8 mouse cellular contexts compared by ENCODE assay signal in the genomic region with DNA sequence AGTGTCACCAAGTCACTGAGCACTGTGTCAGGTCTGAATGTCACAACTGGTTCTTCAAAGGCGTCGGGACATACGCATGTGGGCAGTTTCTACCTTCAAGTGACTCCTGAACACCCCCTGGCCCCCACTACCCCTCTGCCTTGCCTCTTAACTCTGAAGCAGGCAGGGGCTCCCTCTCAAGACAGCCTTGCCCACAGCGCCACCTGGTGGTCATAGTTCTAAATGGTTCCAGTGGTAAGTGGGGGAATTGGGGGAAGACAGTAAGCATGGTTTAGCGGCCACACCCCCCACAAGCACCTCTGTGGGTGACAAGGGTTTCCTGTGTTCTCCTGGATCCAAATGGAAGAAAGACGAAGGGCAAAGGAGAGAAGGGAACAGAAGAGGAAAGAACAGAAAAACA.
A peak's percentile ranks its signal among the peaks of the same experiment; 100 is the strongest.
DNase-seq lines count a peak whose midpoint lies in the region; ATAC-seq and TF ChIP-seq lines count a peak whose summit lies in the region.

No protein-coding gene starts in this region.

- no peaks in the 10 kb centered on the region; the same call in 1 of the 2 replicates for H3K27me3 ChIP-seq in G1E (ENCODE audit: insufficient read depth, low read length)
- H3K27me3 ChIP-seq in hindbrain, embryonic 10.5 days (ENCODE audit: insufficient read depth, poor library complexity, severe bottlenecking), result peaks cover 17% of the 10 kb centered on the region
- H3K27me3 ChIP-seq in lung, postnatal 0 days (replicated peaks; ENCODE audit: insufficient read depth, low read length), result no peaks in the 10 kb centered on the region

- peak overlapping the region; percentile 53; the same call in 1 of the 2 replicates for H3K27ac ChIP-seq in hindbrain, embryonic 10.5 days
- no peak overlapping the region for H3K27ac ChIP-seq in lung, postnatal 0 days (ENCODE audit: low read length)

- H3K36me3 ChIP-seq in G1E (replicated peaks), result no peaks in the 10 kb centered on the region
- peaks cover 37% of the 10 kb centered on the region for H3K36me3 ChIP-seq in hindbrain, embryonic 10.5 days
- no peaks in the 10 kb centered on the region for H3K36me3 ChIP-seq in lung, postnatal 0 days (ENCODE audit: insufficient read depth, low read length)

- peaks cover 68% of the 10 kb centered on the region for H3K9me3 ChIP-seq in G1E (replicated peaks)
- no peaks in the 10 kb centered on the region for H3K9me3 ChIP-seq in hindbrain, embryonic 10.5 days
- no peaks in the 10 kb centered on the region for H3K9me3 ChIP-seq in lung, postnatal 0 days (ENCODE audit: low read length)

- no peak for ATAC-seq in G1E (ENCODE audit: extremely low read depth, insufficient number of reproducible peaks, low FRiP score, poor library complexity, severe bottlenecking)
- peak; percentile 69; the same call in 1 of the 2 replicates for ATAC-seq in frontal cortex, adult (ENCODE audit: low TSS enrichment)
- peak; percentile 67 for ATAC-seq in lung, postnatal 0 days

- H3K4me3 ChIP-seq in G1E (ENCODE audit: low read depth, low read length), result no peak overlapping the region
- H3K4me3 ChIP-seq in hindbrain, embryonic 10.5 days, result 0 out of 2 replicates have a peak overlapping the region, but pooled peaks have one; percentile 4
- H3K4me3 ChIP-seq in lung, postnatal 0 days (ENCODE audit: low read depth, low read length), result no peak overlapping the region

- H3K4me2 ChIP-seq in lung, postnatal 0 days (replicated peaks; ENCODE audit: low read depth, low read length), result peak overlapping the region; percentile 46

- WGBS in hindbrain, embryonic 10.5 days, result 15% methylated on average over 6 of the region's 6 CpGs
- WGBS in lung, postnatal 0 days, result 6% methylated on average over 6 of the region's 6 CpGs

- no peaks in the 10 kb centered on the region for H3K4me1 ChIP-seq in G1E (ENCODE audit: insufficient read depth, low read depth, low read length)
- H3K4me1 ChIP-seq in hindbrain, embryonic 10.5 days (replicated peaks), result peaks cover 50% of the 10 kb centered on the region
- no peaks in the 10 kb centered on the region for H3K4me1 ChIP-seq in lung, postnatal 0 days (ENCODE audit: insufficient read depth, low read depth, low read length)

- peak; percentile 16 for DNase-seq in G1E (ENCODE audit: low spot score)
- peak; percentile 67 for DNase-seq in cerebellum, adult 8-10 months
- DNase-seq in hindbrain, embryonic 10.5 days (ENCODE audit: low spot score), result peak; percentile 86
- DNase-seq in layer of hippocampus, postnatal 10 days (ENCODE audit: low spot score in 2 of 2), result peak; percentile 93 to 94
- peak; percentile 84 for DNase-seq in lung, postnatal 0 days (ENCODE audit: low spot score)
- peak; percentile 95 for DNase-seq in ovary, postnatal 14 days (ENCODE audit: low spot score)
- peak; percentile 88 for DNase-seq in thymus, postnatal 0 days (ENCODE audit: low spot score)

- TF ChIP-seq CTCF in G1E (IDR thresholded peaks at IDR 0.05; ENCODE audit: low read depth, low read length), result no peak
- peak; percentile 95 for TF ChIP-seq CTCF in lung, postnatal 0 days (IDR thresholded peaks at IDR 0.05)

- no peak for TF ChIP-seq EP300 in lung, postnatal 0 days (IDR thresholded peaks at IDR 0.05)

- no peak overlapping the region for H3K9ac ChIP-seq in lung, postnatal 0 days (replicated peaks; ENCODE audit: low read depth)

Comparison
In these comparisons a context has a peak if more than half of its experiments do, and no peak if none do; other contexts are left out.
1. DNase-seq: peak in every context shown above with its lines; median percentile 95 in ovary, postnatal 14 days; 94 in layer of hippocampus, postnatal 10 days; 88 in thymus, postnatal 0 days; 86 in hindbrain, embryonic 10.5 days; 84 in lung, postnatal 0 days; 67 in cerebellum, adult 8-10 months; 16 in G1E.